Mouse (Mus musculus): Measurements from ENCODE around the gene Vmn2r50. TPM values are rescaled to one million over a fixed set of nuclear protein-coding genes. Genes with fewer than 3 reads are reported as not detected.
"Not testable (repeated sequence)": the region's sequence is repeated elsewhere in the genome, so short reads cannot be mapped to it uniquely, and the experiment has no call there.

The Vmn2r50 gene
- total RNA-seq (2021) = not detected

GRCm38 (mm10) chr7:10053196-10053595 is at the start of gene Vmn2r50:
Gene Vmn2r50 (minus strand): TSS chr7:10053296.
- DNase-seq (ENCODE audit: low spot score in 2 of 2); intact Hi-C loops (cut with DNase I): not testable (repeated sequence)

- DNase-seq (ENCODE audit: low spot score in 2 of 2); intact Hi-C loops (cut with DNase I): not testable (repeated sequence)
Observed at GRCm38 (mm10) chr7:9992157-9992556, 60.9 kb downstream of the Vmn2r50 start, which contains the start of gene Vmn2r49. Gene Vmn2r49 (minus strand): TSS chr7:9992257.

Other genes with a start within 250 kb of the Vmn2r50 start
- not detected for gene Vmn2r47, start 212.0 kb downstream of the Vmn2r50 start, total RNA-seq (2021)
- gene Vmn2r48, start 99.7 kb downstream of the Vmn2r50 start, total RNA-seq (2021) = not detected
- gene Vmn2r49, start 61.0 kb downstream of the Vmn2r50 start, total RNA-seq (2021) = not detected
- not detected for gene Vmn2r51, start 52.4 kb upstream of the Vmn2r50 start, total RNA-seq (2021)
- gene Vmn2r52, start 123.3 kb upstream of the Vmn2r50 start, total RNA-seq (2021) = not detected
- gene Vmn1r66, start 224.7 kb upstream of the Vmn2r50 start, total RNA-seq (2021) = not detected

Measured in left cerebral cortex, postnatal 36 days (tissue).